Mouse (Mus musculus) limb, embryonic 10.5 days (tissue): ENCODE data around the gene Trpm6. TPM values are rescaled to one million over a fixed set of nuclear protein-coding genes. Genes with fewer than 3 reads are reported as not detected.

Experiments used
- DNase-seq: peaks from one replicate; pipeline ENCODE4 v3.0.0-alpha.2; 2017; ENCODE audit warnings: low spot score
- H3K27ac ChIP-seq: fragments of 300-500 bp; sonication (generic); 2 replicates; pipeline ENCODE4 v1.5.1; 2016; ENCODE audit warnings: mild to moderate bottlenecking
- H3K27me3 ChIP-seq: fragments of 300-500 bp; sonication (generic); 2 replicates; pipeline ENCODE4 v1.6.1; 2016; ENCODE audit warnings: low read depth, mild to moderate bottlenecking; ENCODE audit not compliant: poor library complexity, severe bottlenecking
- H3K36me3 ChIP-seq: fragments of 300-500 bp; sonication (generic); 2 replicates; pipeline ENCODE4 v1.6.1; 2016; ENCODE audit warnings: mild to moderate bottlenecking, moderate library complexity
- H3K4me1 ChIP-seq: fragments of 300-500 bp; sonication (generic); 2 replicates; pipeline ENCODE4 v1.6.1; 2016
- H3K4me3 ChIP-seq: fragments of 300-500 bp; sonication (generic); 2 replicates; pipeline ENCODE4 v1.5.1; 2016; ENCODE audit warnings: mild to moderate bottlenecking, moderate library complexity
- H3K9me3 ChIP-seq: fragments of 300-500 bp; sonication (generic); replicated peaks from 2 replicates; pipeline ENCODE4 v1.6.1; 2016; ENCODE audit warnings: mild to moderate bottlenecking
- WGBS: fragments of 180-500 bp; shearing (Covaris S2); methylation state at CpG from one replicate; pipeline ENCODE4 v1.1.7; 2016; 5-methylcytosine and 5-hydroxymethylcytosine counted together
- polyA plus RNA-seq: library from polyadenylated mRNA; unstranded; fragments of >200 nt; fragmentation: Nextera tagmentation; extraction: Ambion mirVana; gene quantifications from 2 replicates; pipeline ENCODE4 v1.2.1, GENCODE M21; 2016

Trpm6 gene
- polyA plus RNA-seq, 1 experiment from 2014 or later: 0.73 TPM

DNA sequence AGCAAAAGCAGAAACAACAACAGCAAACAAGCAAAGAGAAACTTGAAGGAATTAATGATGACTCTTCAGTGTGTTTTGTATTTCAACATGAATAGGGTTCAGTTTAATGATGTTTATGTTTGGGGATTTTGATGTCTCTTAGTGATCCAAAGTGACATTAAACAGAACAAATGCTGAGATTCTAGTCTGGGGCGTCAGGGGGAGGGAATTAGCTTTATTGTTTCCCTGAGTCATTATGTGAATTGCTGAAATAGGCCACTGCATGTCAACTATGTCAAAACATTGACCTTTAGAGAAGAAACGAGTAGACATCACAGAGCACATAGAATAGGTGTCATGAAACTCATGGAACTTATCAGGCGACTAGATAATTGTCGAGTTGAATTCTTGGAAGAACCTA is 129.5 kb downstream of the Trpm6 start:
- Histone ChIP-seq H3K27me3 (no peaks in the 10 kb centered on the region), H3K27ac (no peak overlapping the region), H3K4me3 (no peak overlapping the region), H3K9me3 (no peaks in the 10 kb centered on the region), H3K4me1 (peaks cover 12% of the 10 kb centered on the region; the same call in 1 of the 2 replicates), H3K36me3 (no peaks in the 10 kb centered on the region)
- no peak for DNase-seq
- 60% methylated on average over 4 of the region's 4 CpGs for WGBS

DNA sequence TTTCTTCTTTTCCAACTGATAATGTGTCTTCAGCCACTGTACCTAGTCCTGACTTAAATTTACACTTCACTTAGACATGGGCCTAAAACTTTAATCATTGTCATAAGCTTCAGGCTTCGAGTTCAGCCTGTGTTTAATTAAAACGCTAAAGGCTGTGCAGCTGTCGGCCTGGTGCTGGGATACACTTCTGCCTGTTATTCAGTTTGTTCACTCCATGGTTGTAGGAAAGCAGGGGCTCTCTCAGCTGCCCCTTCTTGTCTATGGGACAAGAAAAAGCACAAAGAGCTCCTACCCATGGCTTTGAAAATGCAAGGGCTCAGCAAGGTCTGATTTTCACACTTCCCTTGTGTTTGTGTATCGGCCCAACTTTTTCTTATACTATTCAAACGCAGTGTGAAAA is 131.4 kb downstream of the Trpm6 start:
- H3K36me3 ChIP-seq: no peaks in the 10 kb centered on the region
- DNase-seq: no peak
- peak overlapping the region; percentile 17; the same call in 1 of the 2 replicates for H3K27ac ChIP-seq
- 54% methylated on average over 5 of the region's 5 CpGs for WGBS
- H3K9me3 ChIP-seq: no peaks in the 10 kb centered on the region
- H3K4me1 ChIP-seq: peaks cover 12% of the 10 kb centered on the region; the same call in 1 of the 2 replicates
- H3K27me3 ChIP-seq: no peaks in the 10 kb centered on the region
- no peak overlapping the region for H3K4me3 ChIP-seq

DNA sequence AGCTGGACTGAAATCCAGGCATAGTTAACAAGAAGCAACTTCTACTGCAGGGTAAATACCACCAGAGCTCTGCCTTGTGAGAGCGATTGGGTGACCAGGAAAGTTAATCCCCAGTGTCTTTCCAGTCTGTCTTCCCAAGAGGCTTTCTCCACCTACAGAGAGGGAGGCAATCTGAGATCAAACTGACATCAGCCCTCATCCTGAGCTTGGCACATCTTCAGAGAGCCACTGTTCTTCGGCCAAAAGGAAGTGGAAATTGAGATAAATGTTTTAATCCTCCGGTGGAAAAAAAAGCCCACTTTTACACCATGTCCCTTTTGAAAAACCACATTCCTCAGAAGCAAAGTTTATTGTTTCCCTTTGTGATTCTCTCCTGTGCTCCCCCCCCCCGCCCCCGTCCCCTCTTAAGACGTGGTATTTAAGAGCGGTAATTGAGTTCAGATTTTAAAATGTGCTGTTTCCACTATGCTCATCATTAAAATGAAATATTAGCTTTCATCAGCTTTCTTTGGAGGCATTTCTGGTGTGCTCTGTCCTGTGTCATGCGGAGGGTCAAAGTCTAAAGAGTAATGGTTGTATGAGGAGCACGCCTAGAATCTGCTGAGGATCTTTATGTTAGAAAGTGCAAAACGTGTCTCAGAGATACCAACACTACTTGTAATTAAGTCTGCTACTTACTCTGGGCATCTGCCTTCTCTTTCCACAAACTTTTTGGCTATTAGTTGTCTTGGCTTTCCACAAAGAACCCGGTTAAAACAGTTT is 138.0 kb downstream of the Trpm6 start:
- peaks cover 7% of the 10 kb centered on the region; the same call in 1 of the 2 replicates for H3K27me3 ChIP-seq
- H3K36me3 ChIP-seq: no peaks in the 10 kb centered on the region
- no peak overlapping the region for H3K27ac ChIP-seq
- peaks cover 23% of the 10 kb centered on the region for H3K4me1 ChIP-seq
- 25% methylated on average over 11 of the region's 11 CpGs for WGBS
- H3K4me3 ChIP-seq: no peak overlapping the region
- no peaks in the 10 kb centered on the region for H3K9me3 ChIP-seq
- no peak for DNase-seq

DNA sequence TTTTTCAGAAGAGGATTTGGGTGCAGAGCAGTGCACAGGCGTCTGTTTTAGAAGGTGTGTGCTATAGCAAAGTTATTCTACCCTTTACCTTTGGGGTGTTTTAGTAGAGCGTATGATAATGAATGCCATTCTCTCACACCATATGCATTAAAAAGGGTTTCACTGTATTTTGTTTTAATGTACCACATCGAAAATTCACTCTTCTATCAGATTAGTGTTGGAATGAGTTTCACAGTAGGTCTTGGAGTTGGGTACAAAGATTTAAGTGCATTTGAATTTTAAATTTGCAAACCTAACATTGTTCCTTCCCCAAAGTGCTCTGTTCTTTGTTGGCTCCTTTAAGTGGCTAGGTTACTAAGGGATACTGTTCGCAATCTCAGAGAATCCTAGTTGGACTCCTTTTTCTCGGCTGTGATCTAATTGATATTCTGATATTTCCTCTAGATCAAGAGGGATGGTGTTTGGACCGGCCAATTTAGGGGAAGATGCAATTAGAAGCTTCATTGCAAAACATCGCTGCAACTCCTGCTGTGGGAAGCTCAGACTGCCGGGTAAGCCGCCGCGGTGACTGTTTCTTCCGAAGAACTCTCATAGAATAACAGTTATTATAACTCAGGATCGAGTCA is 138.8 kb downstream of the Trpm6 start:
- DNase-seq: no peak
- WGBS: 34% methylated on average over 13 of the region's 13 CpGs

DNA sequence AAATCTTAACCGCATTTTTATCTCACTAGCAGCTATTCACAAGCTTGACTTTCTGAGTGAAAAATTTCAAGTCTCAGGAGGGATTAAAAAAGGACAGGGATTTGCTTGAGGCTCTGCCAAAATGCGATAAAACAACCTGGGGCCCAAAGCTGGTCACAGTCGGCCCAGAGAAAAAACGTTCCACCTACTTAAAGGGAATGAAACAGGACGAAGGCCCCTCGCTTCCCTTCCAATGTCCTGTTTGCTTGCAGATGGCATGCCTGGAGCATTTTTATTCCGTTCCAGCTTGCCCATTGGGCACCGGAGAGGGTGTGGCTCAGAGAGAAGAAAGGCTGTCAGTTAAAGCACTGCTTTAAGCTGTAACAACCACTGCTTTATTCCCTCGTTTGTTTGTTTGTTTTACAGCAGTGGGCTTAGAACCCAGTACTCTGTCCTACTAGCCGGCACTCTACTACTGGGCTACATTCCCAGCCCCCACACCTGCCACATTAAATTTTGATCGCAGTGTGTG is 139.4 kb downstream of the Trpm6 start:
- peak overlapping the region; percentile 33 for H3K4me3 ChIP-seq
- no peaks in the 10 kb centered on the region for H3K9me3 ChIP-seq
- H3K36me3 ChIP-seq: no peaks in the 10 kb centered on the region
- no peak overlapping the region for H3K27ac ChIP-seq
- peaks cover 23% of the 10 kb centered on the region for H3K4me1 ChIP-seq
- DNase-seq: no peak
- WGBS: 16% methylated on average over 11 of the region's 11 CpGs
- H3K27me3 ChIP-seq: peaks cover 7% of the 10 kb centered on the region; the same call in 1 of the 2 replicates

More for the DNA sequence above, 138.8 kb downstream of the Trpm6 start:
- H3K9me3 ChIP-seq: no peaks in the 10 kb centered on the region
- H3K36me3 ChIP-seq: no peaks in the 10 kb centered on the region
- H3K4me3 ChIP-seq: peak overlapping the region; percentile 33
- H3K4me1 ChIP-seq: peaks cover 23% of the 10 kb centered on the region
- no peak overlapping the region for H3K27ac ChIP-seq
- H3K27me3 ChIP-seq: peaks cover 7% of the 10 kb centered on the region; the same call in 1 of the 2 replicates

GRCm38 (mm10) chr19:18889632-18890031 is 139.8 kb downstream of the Trpm6 start:
- peaks cover 7% of the 10 kb centered on the region; the same call in 1 of the 2 replicates for H3K27me3 ChIP-seq
- no peak overlapping the region for H3K27ac ChIP-seq
- no peaks in the 10 kb centered on the region for H3K36me3 ChIP-seq
- 96% methylated on average over 1 of the region's 1 CpGs for WGBS
- DNase-seq: no peak
- H3K4me3 ChIP-seq: no peak overlapping the region
- H3K4me1 ChIP-seq: peaks cover 23% of the 10 kb centered on the region
- no peaks in the 10 kb centered on the region for H3K9me3 ChIP-seq

DNA sequence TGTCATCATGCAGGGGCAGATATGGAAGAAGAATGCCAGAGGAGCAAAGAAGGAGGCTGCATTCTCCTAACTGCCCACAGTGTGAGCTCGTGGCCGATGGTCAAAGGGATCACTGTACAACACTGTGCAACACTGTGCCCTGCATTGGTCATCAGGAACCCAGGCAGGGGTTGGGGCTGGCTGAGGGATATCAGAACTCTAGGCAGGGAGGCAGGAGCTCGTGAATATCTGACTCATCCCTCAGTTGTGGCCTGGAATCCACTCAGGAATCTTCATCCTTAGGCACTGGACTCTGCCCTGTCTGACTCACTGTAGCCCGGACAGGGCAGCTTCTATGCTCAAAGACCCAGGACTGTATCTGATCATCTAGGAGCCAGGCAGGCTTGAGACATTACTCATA is 140.4 kb downstream of the Trpm6 start:
- WGBS: 82% methylated on average over 4 of the region's 4 CpGs
- H3K27ac ChIP-seq: no peak overlapping the region

DNA sequence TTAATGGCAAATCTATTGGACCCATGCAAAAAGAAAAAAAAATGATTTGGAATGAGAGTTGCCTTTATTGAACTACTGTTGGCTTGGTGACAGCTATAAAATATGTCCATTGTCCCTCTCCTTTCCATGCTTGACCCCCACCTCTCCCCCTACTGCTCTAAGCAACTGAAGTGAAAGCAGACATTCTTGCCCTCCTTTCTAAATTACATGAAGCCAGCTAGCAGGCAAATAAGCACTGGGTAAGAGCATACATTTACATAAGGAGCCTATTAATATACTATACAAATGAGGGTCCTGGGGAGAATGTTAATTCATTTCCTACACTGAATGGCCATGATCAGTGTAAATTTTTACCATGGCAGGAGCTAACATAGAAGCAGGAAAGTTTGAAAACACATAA is 148.5 kb downstream of the Trpm6 start:
- Histone ChIP-seq H3K9me3 (no peaks in the 10 kb centered on the region), H3K27me3 (no peaks in the 10 kb centered on the region), H3K4me1 (peaks cover 12% of the 10 kb centered on the region), H3K27ac (no peak overlapping the region), H3K4me3 (no peak overlapping the region), H3K36me3 (no peaks in the 10 kb centered on the region)
- no peak for DNase-seq

More for the DNA sequence above, 140.4 kb downstream of the Trpm6 start:
- Histone ChIP-seq H3K27me3 (peaks cover 7% of the 10 kb centered on the region; the same call in 1 of the 2 replicates), H3K9me3 (no peaks in the 10 kb centered on the region), H3K36me3 (no peaks in the 10 kb centered on the region), H3K4me3 (no peak overlapping the region), H3K4me1 (peaks cover 23% of the 10 kb centered on the region)
- no peak for DNase-seq

DNA sequence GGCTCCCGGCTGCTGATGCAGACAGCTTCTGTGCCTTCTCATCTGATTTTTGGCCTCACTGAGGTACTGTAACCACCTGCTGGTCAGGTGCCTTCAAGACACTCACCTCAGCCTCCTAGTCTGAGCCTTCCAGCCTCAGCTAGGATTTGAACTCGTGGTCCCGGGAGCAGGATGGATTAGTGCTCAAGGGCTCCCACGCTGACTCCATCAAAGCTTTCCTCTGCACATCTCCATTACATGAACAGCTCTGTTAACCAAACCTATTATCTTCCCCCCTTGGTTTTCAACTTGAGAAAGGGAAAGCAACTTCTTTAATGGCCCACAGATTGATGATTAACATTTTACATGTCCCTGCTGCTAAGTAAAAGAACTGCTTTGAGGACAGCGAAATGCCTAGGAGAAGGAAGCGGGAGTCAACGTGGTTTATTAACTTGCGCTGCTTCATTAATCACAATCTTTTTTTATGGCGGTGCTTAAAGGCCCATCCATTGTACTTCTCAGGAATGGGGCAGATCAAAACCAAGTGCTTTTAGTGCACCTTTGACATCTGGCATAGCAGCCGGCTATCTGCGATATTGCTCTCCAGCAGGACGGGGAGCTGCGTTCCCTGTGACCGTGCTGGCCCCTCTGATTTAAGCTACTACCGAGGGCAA is 152.4 kb downstream of the Trpm6 start:
- Histone ChIP-seq H3K4me3 (no peak overlapping the region; the same call in 1 of the 2 replicates), H3K27ac (no peak overlapping the region), H3K4me1 (peaks cover 12% of the 10 kb centered on the region), H3K36me3 (no peaks in the 10 kb centered on the region), H3K9me3 (no peaks in the 10 kb centered on the region), H3K27me3 (no peaks in the 10 kb centered on the region)
- WGBS: 38% methylated on average over 15 of the region's 15 CpGs
- DNase-seq: peak; percentile 39

DNA sequence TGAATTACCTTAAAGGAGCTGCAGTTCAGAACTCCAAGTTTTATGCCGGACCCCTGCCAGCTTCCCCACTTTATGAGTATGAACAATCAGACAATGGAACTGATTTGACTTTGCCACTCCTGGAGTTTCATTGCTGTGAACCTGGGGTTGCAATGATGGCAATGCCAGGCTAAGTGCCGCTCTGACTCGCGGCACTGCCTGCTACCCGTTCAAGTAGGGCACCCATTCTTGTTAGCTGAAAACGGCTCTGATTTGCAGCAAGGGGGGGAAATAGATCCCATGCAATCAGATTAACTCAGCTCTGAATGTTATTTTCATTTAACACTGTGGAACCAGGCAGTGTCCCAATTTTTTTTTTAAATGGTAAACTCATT is 152.9 kb downstream of the Trpm6 start:
- H3K4me3 ChIP-seq: no peak overlapping the region; the same call in 1 of the 2 replicates
- no peaks in the 10 kb centered on the region for H3K27me3 ChIP-seq
- no peaks in the 10 kb centered on the region for H3K36me3 ChIP-seq
- peaks cover 12% of the 10 kb centered on the region for H3K4me1 ChIP-seq
- 65% methylated on average over 6 of the region's 6 CpGs for WGBS
- DNase-seq: no peak
- no peaks in the 10 kb centered on the region for H3K9me3 ChIP-seq
- H3K27ac ChIP-seq: no peak overlapping the region

- Histone ChIP-seq H3K9me3 (no peaks in the 10 kb centered on the region), H3K27ac (no peak overlapping the region), H3K4me1 (peaks cover 12% of the 10 kb centered on the region), H3K4me3 (no peak overlapping the region), H3K27me3 (no peaks in the 10 kb centered on the region), H3K36me3 (no peaks in the 10 kb centered on the region)
- DNase-seq: no peak
- 68% methylated on average over 3 of the region's 3 CpGs for WGBS
Measured at GRCm38 (mm10) chr19:18905511-18905910, 155.7 kb downstream of the Trpm6 start.

DNA sequence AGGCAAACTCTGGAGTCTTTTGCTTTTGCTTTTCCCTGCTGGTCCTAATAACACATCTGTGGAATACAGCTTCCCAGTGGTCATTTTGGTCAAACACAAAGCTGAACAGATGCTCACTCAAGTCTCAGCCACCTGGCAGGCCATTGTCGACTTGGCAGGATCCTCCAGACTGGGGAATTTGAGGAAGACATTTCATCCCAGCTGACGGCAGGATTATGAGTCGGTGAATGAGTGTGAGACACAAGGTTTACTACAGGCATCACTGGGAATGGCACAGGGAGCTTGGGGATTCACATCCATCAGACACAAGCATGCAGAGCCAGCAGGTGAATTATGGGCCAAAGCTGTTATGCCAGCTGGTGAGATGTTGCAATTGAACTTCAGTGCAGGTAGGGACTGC is 159.9 kb downstream of the Trpm6 start:
- Histone ChIP-seq H3K27me3 (no peaks in the 10 kb centered on the region), H3K4me3 (no peak overlapping the region), H3K9me3 (no peaks in the 10 kb centered on the region), H3K4me1 (0 out of 2 replicates have a peak, but pooled peaks cover 2% of the 10 kb centered on the region), H3K36me3 (no peaks in the 10 kb centered on the region), H3K27ac (no peak overlapping the region)
- 80% methylated on average over 3 of the region's 3 CpGs for WGBS
- DNase-seq: no peak
